Mouse (Mus musculus) liver, adult 2 months (tissue): ENCODE results near the gene Paxx.
A peak's percentile ranks its signal among the peaks of the same experiment; 100 is the strongest.

Experiments
- CTCF ChIP-seq: fragments of 200-500 bp; IDR thresholded peaks from 2 replicates; pipeline ENCODE4 v1.5.1; 2011; ENCODE audit warnings: low read depth, low read length, control low read depth
- POLR2A ChIP-seq: fragments of 200-500 bp; IDR thresholded peaks from 2 replicates; pipeline ENCODE4 v1.6.1; 2011; ENCODE audit warnings: low read length, control low read depth; ENCODE audit not compliant: insufficient read depth; ENCODE audit errors: extremely low read depth

DNA sequence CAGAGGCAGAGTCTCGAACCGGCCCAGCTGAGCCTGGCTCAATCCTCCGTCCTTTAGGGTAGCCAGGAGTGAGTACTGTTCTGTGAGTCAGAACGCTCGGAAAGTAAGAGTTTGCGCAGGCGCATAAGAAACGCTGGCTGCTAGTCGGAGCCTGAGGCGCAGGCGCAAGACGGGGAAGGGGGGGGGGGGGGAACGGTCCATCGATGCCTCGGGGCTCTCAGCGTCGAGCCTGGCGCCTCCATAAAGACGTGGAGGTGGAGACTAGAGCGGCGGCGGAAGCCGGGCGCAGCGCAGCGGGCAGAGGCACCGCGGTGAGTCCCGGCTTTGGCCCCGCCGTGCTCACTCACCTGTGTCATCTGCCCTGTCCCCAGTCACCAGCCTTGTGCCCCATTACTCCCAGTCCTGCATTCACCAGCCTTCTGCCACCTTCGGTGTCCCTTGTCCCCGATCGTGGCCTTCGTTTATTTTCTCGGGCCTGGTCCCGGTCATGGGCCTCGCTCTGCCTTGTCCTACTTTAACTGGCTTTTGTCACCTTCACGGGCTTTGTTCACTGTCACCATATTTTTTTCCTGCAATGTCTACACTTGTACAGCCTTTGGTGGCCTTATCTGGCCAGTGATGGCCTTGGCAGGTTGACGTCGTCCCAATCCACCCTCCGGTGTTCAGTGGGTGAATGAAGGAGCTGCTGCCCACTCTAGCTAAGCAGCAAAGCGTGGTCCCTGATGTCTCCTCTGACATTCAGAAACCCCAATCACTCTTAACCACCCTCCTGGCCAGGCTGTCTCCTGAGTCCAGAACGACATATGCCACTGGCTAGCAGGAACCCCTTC lies 39.9 kb upstream of the Paxx start, which contains the start of gene Fbxw5:
- TF ChIP-seq POLR2A (peak; percentile 72), CTCF (no peak)
